Comparison of ENCODE assay signal across 12 mouse cellular contexts in genomic region chr9:54829760-54830159, GRCm38 (mm10). TPM values are rescaled to one million over a fixed set of nuclear protein-coding genes. Genes with fewer than 3 reads are reported as not detected.
A peak's percentile ranks its signal among the peaks of the same experiment; 100 is the strongest.
DNase-seq lines count a peak whose midpoint lies in the region; ATAC-seq and TF ChIP-seq lines count a peak whose summit lies in the region.
"Had no signal": no experiment of that assay in that cellular context is flagged by ENCODE, and none has a peak within 500 bp of the region (broad histone marks: within the 10 kb centered on the region; RNA-seq: fewer than 3 reads in every experiment).

No protein-coding gene starts in this region.

- intact Hi-C loops in gastrocnemius, adult 2 months (cut with DNase I), result loop anchor here (5.0 kb wide), 1 partner anchor 283 kb away; no protein-coding TSS in a partner anchor
- intact Hi-C loops in gastrocnemius, postnatal 14 days (cut with DNase I; ENCODE audit: low total_unique reads), result no loop called here

- H3K4me1 ChIP-seq in midbrain, postnatal 0 days (ENCODE audit: insufficient read depth, low read length), result no peaks in the 10 kb centered on the region
- H3K4me1 ChIP-seq in midbrain, embryonic 10.5 days, result no peaks in the 10 kb centered on the region
- H3K4me1 ChIP-seq: neural tube, embryonic 15.5 days had no signal

- H3K9me3 ChIP-seq in midbrain, postnatal 0 days (ENCODE audit: low read length), result no peaks in the 10 kb centered on the region
- H3K9me3 ChIP-seq in midbrain, embryonic 10.5 days (replicated peaks), result no peaks in the 10 kb centered on the region
- H3K9me3 ChIP-seq: neural tube, embryonic 15.5 days had no signal

- H3K4me3 ChIP-seq in gastrocnemius, adult 2 months, result no peak overlapping the region
- no peak overlapping the region for H3K4me3 ChIP-seq in midbrain, postnatal 0 days (ENCODE audit: low read depth, low read length)
- no peak overlapping the region for H3K4me3 ChIP-seq in midbrain, embryonic 10.5 days
- H3K4me3 ChIP-seq: neural tube, embryonic 15.5 days had no signal

- peak; percentile 43 for TF ChIP-seq CTCF in gastrocnemius, adult 2 months (IDR thresholded peaks at IDR 0.05)
- peak; percentile 65 for TF ChIP-seq CTCF in midbrain, postnatal 0 days (IDR thresholded peaks at IDR 0.05)

- H3K9ac ChIP-seq in midbrain, postnatal 0 days (replicated peaks; ENCODE audit: low read length, poor library complexity, severe bottlenecking), result no peak overlapping the region
- H3K9ac ChIP-seq: neural tube, embryonic 15.5 days had no signal

- ATAC-seq in midbrain, postnatal 0 days (ENCODE audit: low FRiP score), result no peak

- H3K4me2 ChIP-seq in midbrain, postnatal 0 days (ENCODE audit: low read depth, low read length, poor library complexity, severe bottlenecking), result no peak overlapping the region
- H3K4me2 ChIP-seq: neural tube, embryonic 15.5 days had no signal

- no peaks in the 10 kb centered on the region for H3K36me3 ChIP-seq in midbrain, postnatal 0 days (ENCODE audit: insufficient read depth, low read length)
- H3K36me3 ChIP-seq in midbrain, embryonic 10.5 days, result no peaks in the 10 kb centered on the region
- H3K36me3 ChIP-seq: neural tube, embryonic 15.5 days had no signal

- DNase-seq in gastrocnemius, adult 2 months, result no peak
- no peak for DNase-seq in gastrocnemius, postnatal 14 days
- peak; percentile 46 for DNase-seq in midbrain, postnatal 0 days (ENCODE audit: low spot score)
- no peak for DNase-seq in midbrain, embryonic 10.5 days (ENCODE audit: low spot score)
- peak; percentile 8 for DNase-seq in c-Kit-positive CD71-positive TER-119-positive erythroid progenitor cells, embryonic 14.5 days (ENCODE audit: low spot score)
- DNase-seq in retina, postnatal 1 day, result peak; percentile 53
- no peak for DNase-seq in cerebellum, adult 11-12 months
- no peak for DNase-seq in layer of hippocampus, adult 8-10 months (ENCODE audit: low spot score in 2 of 2)
- DNase-seq: cerebellum, adult 18-20 months; heart, postnatal 4 days; layer of hippocampus, adult 9-11 months had no signal

- H3K27me3 ChIP-seq in midbrain, postnatal 0 days (ENCODE audit: insufficient read depth, low read length), result no peaks in the 10 kb centered on the region
- no peaks in the 10 kb centered on the region for H3K27me3 ChIP-seq in midbrain, embryonic 10.5 days (ENCODE audit: low read depth, poor library complexity, severe bottlenecking)
- H3K27me3 ChIP-seq: neural tube, embryonic 15.5 days had no signal

- H3K27ac ChIP-seq in gastrocnemius, adult 2 months, result no peak overlapping the region
- H3K27ac ChIP-seq in midbrain, postnatal 0 days (ENCODE audit: low read depth, low read length), result no peak overlapping the region
- no peak overlapping the region for H3K27ac ChIP-seq in midbrain, embryonic 10.5 days (replicated peaks)
- H3K27ac ChIP-seq: neural tube, embryonic 15.5 days had no signal

- 34% methylated on average over 2 of the region's 2 CpGs for WGBS in midbrain, postnatal 0 days
- 33% methylated on average over 2 of the region's 2 CpGs for WGBS in midbrain, embryonic 10.5 days

RNA-seq across cellular contexts. Expression of gene Ireb2, which starts 33.8 kb away (rescaled TPM):
- total RNA-seq in gastrocnemius, adult 2 months (2021), result 10 to 100 TPM; 18.3 to 21.8 TPM
- 10 to 100 TPM; 25.7 to 27.5 TPM for total RNA-seq in gastrocnemius, postnatal 14 days (2021)
- total RNA-seq in midbrain, postnatal 0 days (2014; rRNA removed), result 38.5 and 58.1 TPM in 2 replicates
- 16.5 and 18.5 TPM in 2 replicates for polyA plus RNA-seq in midbrain, postnatal 0 days (2015; fragmentation: Nextera tagmentation; extraction: Ambion mirVana)
- polyA plus RNA-seq in midbrain, embryonic 10.5 days (2016; fragmentation: Nextera tagmentation; extraction: Ambion mirVana), result 42.1 and 45.2 TPM in 2 replicates
- 10 to 100 TPM; 45.5 to 53.2 (median 51.0) TPM for total RNA-seq in layer of hippocampus, adult 8-10 months (2022)

Comparison
In these comparisons a context has a peak if more than half of its experiments do, and no peak if none do; other contexts are left out.
1. DNase-seq: peak in midbrain, postnatal 0 days (single experiment), c-Kit-positive CD71-positive TER-119-positive erythroid progenitor cells, embryonic 14.5 days (single experiment) and retina, postnatal 1 day (single experiment); none in gastrocnemius, adult 2 months (single experiment), gastrocnemius, postnatal 14 days (single experiment), midbrain, embryonic 10.5 days (single experiment), cerebellum, adult 11-12 months (single experiment) and layer of hippocampus, adult 8-10 months (0 of 2).